Mouse (Mus musculus): ENCODE results near the gene Coro1a. TPM values are rescaled to one million over a fixed set of nuclear protein-coding genes. Genes with fewer than 3 reads are reported as not detected.

Coro1a gene
- total and polyA plus RNA-seq, 3 experiments, result 203 to 349 (median 312) TPM

GRCm38 (mm10) chr7:126701559-126702357 lies 5.8 kb downstream of the Coro1a start:
- H3K9me3 ChIP-seq (replicated peaks; ENCODE audit: low read length), result no peaks in the 10 kb centered on the region
- peaks cover 31 to 66% of the 10 kb centered on the region in 2 experiments for H3K4me1 ChIP-seq (ENCODE audit: control insufficient read depth in 1 of 2, insufficient read depth in 2 of 2)
- in situ Hi-C loops (cut with MboI; ENCODE audit: low pct_ligation_motif_present, low pct_unique_long_range_greater_than_20kb, low sequenced_read_pairs), result loop anchor here (5.0 to 10.0 kb wide), 5 partner anchors 81 to 1223 kb away; partner anchors contain the start of genes Mvp, Pagr1a, Pagr1b and Tbx6
- peak overlapping the region; percentile 95 for H3K27ac ChIP-seq (ENCODE audit: insufficient read depth, low read depth)
- H3K9ac ChIP-seq (ENCODE audit: insufficient read depth, low read depth), result peak overlapping the region; percentile 76
- no peak for DNase-seq (ENCODE audit: extremely low read depth)
- H3K4me2 ChIP-seq (ENCODE audit: insufficient read depth, low read depth, poor library complexity, severe bottlenecking), result peak overlapping the region; percentile 92
- dilution Hi-C loops (cut with MboI; ENCODE audit: extremely low pct_ligation_motif_present, extremely low pct_unique_long_range_greater_than_20kb, low sequenced_read_pairs), result no loop called here
- no peak for TF ChIP-seq GABPA (IDR thresholded peaks at IDR 0.05; ENCODE audit: insufficient replicate concordance, low read depth, low read length)
- TF ChIP-seq CHD1 (IDR thresholded peaks at IDR 0.05; ENCODE audit: low read depth, low read length), result no peak
- no peak for TF ChIP-seq UBTF (IDR thresholded peaks at IDR 0.05; ENCODE audit: low read depth, low read length)
- no peak for TF ChIP-seq ETS1 (conservative IDR thresholded peaks at IDR 0.05; ENCODE audit: low read depth, low read length)
- TF ChIP-seq PAX5 (IDR thresholded peaks at IDR 0.05; ENCODE audit: low read length), result no peak
- TF ChIP-seq USF1 (IDR thresholded peaks at IDR 0.05; ENCODE audit: low read depth, low read length), result no peak
- TF ChIP-seq MEF2A (IDR thresholded peaks at IDR 0.05; ENCODE audit: borderline replicate concordance, low read depth, low read length), result no peak
- TF ChIP-seq EP300 (IDR thresholded peaks at IDR 0.05; ENCODE audit: low read length), result no peak
- TF ChIP-seq MYC (IDR thresholded peaks at IDR 0.05; ENCODE audit: low read depth, low read length), result no peak
- no peak for TF ChIP-seq RAD21 (IDR thresholded peaks at IDR 0.05; ENCODE audit: low read depth, low read length)
- no peak for TF ChIP-seq KAT2A (IDR thresholded peaks at IDR 0.05; ENCODE audit: insufficient replicate concordance, low read length)
- no peak for TF ChIP-seq HCFC1 (IDR thresholded peaks at IDR 0.05; ENCODE audit: low read depth, low read length)
- no peak for TF ChIP-seq RCOR1 (conservative IDR thresholded peaks at IDR 0.05; ENCODE audit: low read depth, low read length)
- no peak for TF ChIP-seq CHD2 (IDR thresholded peaks at IDR 0.05; ENCODE audit: low read length)
- TF ChIP-seq IRF4 (IDR thresholded peaks at IDR 0.05; ENCODE audit: low read depth, low read length), result no peak
- H3K27me3 ChIP-seq (replicated peaks), result no peaks in the 10 kb centered on the region
- peaks cover 45 to 58% of the 10 kb centered on the region in 2 experiments for H3K36me3 ChIP-seq (replicated peaks in 1 of 2; ENCODE audit: control insufficient read depth in 1 of 2, insufficient read depth in 1 of 2, low read length in 1 of 2)
- peak overlapping the region; percentile 85 to 86 (median 85) for H3K4me3 ChIP-seq (replicated peaks in 1 of 3; ENCODE audit: low read depth in 2 of 3, low read length in 2 of 3, poor library complexity in 1 of 3)
- H3K79me2 ChIP-seq (replicated peaks; ENCODE audit: control insufficient read depth, extremely low read depth, insufficient read depth, poor library complexity, severe bottlenecking), result peaks cover 43% of the 10 kb centered on the region

- peaks cover 46 to 59% of the 10 kb centered on the region in 2 experiments for H3K36me3 ChIP-seq (replicated peaks in 1 of 2; ENCODE audit: control insufficient read depth in 1 of 2, insufficient read depth in 1 of 2, low read length in 1 of 2)
- no peak for TF ChIP-seq KAT2A (IDR thresholded peaks at IDR 0.05; ENCODE audit: insufficient replicate concordance, low read length)
- TF ChIP-seq PAX5 (IDR thresholded peaks at IDR 0.05; ENCODE audit: low read length), result no peak
- no peak for TF ChIP-seq CHD1 (IDR thresholded peaks at IDR 0.05; ENCODE audit: low read depth, low read length)
- peak; percentile 40; the same call in 1 of the 2 replicates for TF ChIP-seq IRF4 (IDR thresholded peaks at IDR 0.05; ENCODE audit: low read depth, low read length)
- TF ChIP-seq MAFK (IDR thresholded peaks at IDR 0.05; ENCODE audit: insufficient replicate concordance, low read length), result no peak
- no peak for TF ChIP-seq ETS1 (conservative IDR thresholded peaks at IDR 0.05; ENCODE audit: low read depth, low read length)
- TF ChIP-seq POLR2A (IDR thresholded peaks at IDR 0.05; ENCODE audit: low read depth, low read length), result peak; percentile 30; the same call in 1 of the 2 replicates
- TF ChIP-seq TBP (conservative IDR thresholded peaks at IDR 0.05; ENCODE audit: low read depth, low read length), result no peak
- no peak for TF ChIP-seq ZMIZ1 (IDR thresholded peaks at IDR 0.05; ENCODE audit: low read depth, low read length)
- TF ChIP-seq POLR2AphosphoS2 (IDR thresholded peaks at IDR 0.05; ENCODE audit: low read depth, low read length), result no peak
- TF ChIP-seq NELFE (IDR thresholded peaks at IDR 0.05; ENCODE audit: low read depth, low read length), result 0 out of 2 replicates have a peak, but pooled peaks have one; percentile 15
- peak; percentile 89 for TF ChIP-seq USF1 (IDR thresholded peaks at IDR 0.05; ENCODE audit: low read depth, low read length)
- TF ChIP-seq MYC (IDR thresholded peaks at IDR 0.05; ENCODE audit: low read depth, low read length), result peak; percentile 92
- TF ChIP-seq GABPA (IDR thresholded peaks at IDR 0.05; ENCODE audit: insufficient replicate concordance, low read depth, low read length), result no peak
- no peak for TF ChIP-seq JUN (IDR thresholded peaks at IDR 0.05; ENCODE audit: insufficient read depth, low read depth, low read length)
- TF ChIP-seq RCOR1 (conservative IDR thresholded peaks at IDR 0.05; ENCODE audit: low read depth, low read length), result no peak
- 0 out of 2 replicates have a peak, but pooled peaks have one; percentile 12 for TF ChIP-seq EP300 (IDR thresholded peaks at IDR 0.05; ENCODE audit: low read length)
- TF ChIP-seq ZNF384 (IDR thresholded peaks at IDR 0.05; ENCODE audit: low read depth, low read length), result no peak
- TF ChIP-seq TCF12 (IDR thresholded peaks at IDR 0.05; ENCODE audit: low read depth, low read length), result peak; percentile 42
- peak; percentile 44; the same call in 1 of the 2 replicates for TF ChIP-seq SIN3A (IDR thresholded peaks at IDR 0.05; ENCODE audit: low read length)
- TF ChIP-seq E2F4 (IDR thresholded peaks at IDR 0.05; ENCODE audit: insufficient replicate concordance, low read depth, low read length), result no peak
- TF ChIP-seq BHLHE40 (IDR thresholded peaks at IDR 0.05; ENCODE audit: low read depth, low read length), result peak; percentile 75
- TF ChIP-seq CTCF (conservative IDR thresholded peaks at IDR 0.05 in 1 of 2, IDR thresholded peaks at IDR 0.05 in 1 of 2; ENCODE audit: low read depth in 2 of 2, low read length in 2 of 2), result peak; percentile 66 to 87
Measured at GRCm38 (mm10) chr7:126701070-126701469, 6.5 kb downstream of the Coro1a start.

More at GRCm38 (mm10) chr7:126701070-126701469, 6.5 kb downstream of the Coro1a start:
- DNase-seq (ENCODE audit: extremely low read depth), result peak; percentile 96
- peaks cover 30 to 65% of the 10 kb centered on the region in 2 experiments for H3K4me1 ChIP-seq (ENCODE audit: control insufficient read depth in 1 of 2, insufficient read depth in 2 of 2)
- H3K27ac ChIP-seq (ENCODE audit: insufficient read depth, low read depth), result peak overlapping the region; percentile 95
- H3K9ac ChIP-seq (ENCODE audit: insufficient read depth, low read depth), result peak overlapping the region; percentile 76; the same call in 1 of the 2 replicates
- dilution Hi-C loops (cut with MboI; ENCODE audit: extremely low pct_ligation_motif_present, extremely low pct_unique_long_range_greater_than_20kb, low sequenced_read_pairs), result no loop called here
- peak overlapping the region; percentile 85 to 86 (median 85) for H3K4me3 ChIP-seq (replicated peaks in 1 of 3; ENCODE audit: low read depth in 2 of 3, low read length in 2 of 3, poor library complexity in 1 of 3)
- no peaks in the 10 kb centered on the region for H3K9me3 ChIP-seq (replicated peaks; ENCODE audit: low read length)
- in situ Hi-C loops (cut with MboI; ENCODE audit: low pct_ligation_motif_present, low pct_unique_long_range_greater_than_20kb, low sequenced_read_pairs), result loop anchor here (5.0 to 10.0 kb wide), 5 partner anchors 81 to 1224 kb away; partner anchors contain the start of genes Mvp, Pagr1a, Pagr1b and Tbx6
- H3K79me2 ChIP-seq (replicated peaks; ENCODE audit: control insufficient read depth, extremely low read depth, insufficient read depth, poor library complexity, severe bottlenecking), result peaks cover 50% of the 10 kb centered on the region
- no peaks in the 10 kb centered on the region for H3K27me3 ChIP-seq (replicated peaks)
- peak overlapping the region; percentile 92 for H3K4me2 ChIP-seq (ENCODE audit: insufficient read depth, low read depth, poor library complexity, severe bottlenecking)
